Mouse (Mus musculus) adipocyte (in vitro differentiated cells): ENCODE results near the gene Adgre1.
"Not testable (repeated sequence)": the region's sequence is repeated elsewhere in the genome, so short reads cannot be mapped to it uniquely, and the experiment has no call there.

Experiments
- DNase-seq: peaks from one replicate; pipeline ENCODE4 v3.0.0-alpha.2; 2016; ENCODE audit warnings: low spot score

Adgre1 gene

GRCm38 (mm10) chr17:57358441-57358840 lies at the start of gene Adgre1:
Gene Adgre1, plus strand, starts transcription at chr17:57358691.
- no peak for DNase-seq

- no peak for DNase-seq
Measured at GRCm38 (mm10) chr17:57311801-57312200, 46.7 kb upstream of the Adgre1 start.

- DNase-seq, result peak; percentile 33
Measured at GRCm38 (mm10) chr17:57327615-57328014, 30.9 kb upstream of the Adgre1 start.

GRCm38 (mm10) chr17:57328944-57329343 lies 29.5 kb upstream of the Adgre1 start:
- DNase-seq, result no peak

GRCm38 (mm10) chr17:57330993-57331392 lies 27.5 kb upstream of the Adgre1 start:
- no peak for DNase-seq

GRCm38 (mm10) chr17:57332241-57332640 lies 26.2 kb upstream of the Adgre1 start:
- DNase-seq, result no peak

- peak; percentile 23 for DNase-seq
Measured at GRCm38 (mm10) chr17:57334001-57334760, 24.3 kb upstream of the Adgre1 start.

- peak; percentile 87 for DNase-seq
Measured at GRCm38 (mm10) chr17:57334761-57335150, 23.7 kb upstream of the Adgre1 start.

- DNase-seq, result not testable (repeated sequence)
Measured at GRCm38 (mm10) chr17:57335194-57335593, 23.3 kb upstream of the Adgre1 start.

- DNase-seq, result peak; percentile 95
Measured at GRCm38 (mm10) chr17:57335673-57336303, 22.7 kb upstream of the Adgre1 start.

- DNase-seq, result no peak
Measured at GRCm38 (mm10) chr17:57337996-57338395, 20.5 kb upstream of the Adgre1 start.

- no peak for DNase-seq
Measured at GRCm38 (mm10) chr17:57339298-57339697, 19.2 kb upstream of the Adgre1 start.

GRCm38 (mm10) chr17:57341568-57341967 lies 16.9 kb upstream of the Adgre1 start:
- no peak for DNase-seq

GRCm38 (mm10) chr17:57344029-57344707 lies 14.3 kb upstream of the Adgre1 start:
- DNase-seq, result no peak

- DNase-seq, result no peak
Measured at GRCm38 (mm10) chr17:57347017-57347416, 11.5 kb upstream of the Adgre1 start.

- DNase-seq, result no peak
Measured at GRCm38 (mm10) chr17:57347781-57348180, 10.7 kb upstream of the Adgre1 start.

GRCm38 (mm10) chr17:57349067-57349466 lies 9.4 kb upstream of the Adgre1 start:
- no peak for DNase-seq

GRCm38 (mm10) chr17:57350212-57350611 lies 8.3 kb upstream of the Adgre1 start:
- DNase-seq, result no peak

- DNase-seq, result no peak
Measured at GRCm38 (mm10) chr17:57351107-57351506, 7.4 kb upstream of the Adgre1 start.

GRCm38 (mm10) chr17:57359485-57360241 lies 1.2 kb downstream of the Adgre1 start:
- DNase-seq, result no peak
